Mouse (Mus musculus): ENCODE data around the gene Cd6. TPM values are rescaled to one million over a fixed set of nuclear protein-coding genes. Genes with fewer than 3 reads are reported as not detected.

Gene Cd6
- total RNA-seq, 2 experiments from 2014 or later, result 1.9 to 2.4 TPM

- DNase-seq (ENCODE audit: low spot score in 2 of 2), result no peak
Measured at GRCm38 (mm10) chr19:10839010-10839892, 9.4 kb upstream of the Cd6 start, which contains the start of gene Slc15a3. Gene Slc15a3, plus strand, starts transcription at chr19:10839727.

GRCm38 (mm10) chr19:10835671-10836070 is 5.8 kb upstream of the Cd6 start:
- no peak for DNase-seq (ENCODE audit: low spot score in 2 of 2)

GRCm38 (mm10) chr19:10833611-10834010 is 3.8 kb upstream of the Cd6 start:
- no peak for DNase-seq (ENCODE audit: low spot score in 2 of 2)

GRCm38 (mm10) chr19:10832030-10832429 is 2.2 kb upstream of the Cd6 start:
- DNase-seq (ENCODE audit: low spot score in 2 of 2), result no peak

- peak in 1 of 2 experiments; percentile 54 for DNase-seq (ENCODE audit: low spot score in 2 of 2)
Measured at GRCm38 (mm10) chr19:10831424-10831823, 1.6 kb upstream of the Cd6 start.

GRCm38 (mm10) chr19:10828321-10828720 is 1.5 kb downstream of the Cd6 start:
- DNase-seq (ENCODE audit: low spot score in 2 of 2), result no peak

GRCm38 (mm10) chr19:10824061-10824460 is 5.8 kb downstream of the Cd6 start:
- no peak for DNase-seq (ENCODE audit: low spot score in 2 of 2)

- no peak for DNase-seq (ENCODE audit: low spot score in 2 of 2)
Measured at GRCm38 (mm10) chr19:10822534-10822933, 7.3 kb downstream of the Cd6 start.

- DNase-seq (ENCODE audit: low spot score in 2 of 2), result no peak
Measured at GRCm38 (mm10) chr19:10821319-10821718, 8.5 kb downstream of the Cd6 start.

- DNase-seq (ENCODE audit: low spot score in 2 of 2), result no peak
Measured at GRCm38 (mm10) chr19:10818217-10818946, 11.5 kb downstream of the Cd6 start.

- DNase-seq (ENCODE audit: low spot score in 2 of 2), result no peak
Measured at GRCm38 (mm10) chr19:10816462-10816861, 13.4 kb downstream of the Cd6 start.

- DNase-seq (ENCODE audit: low spot score in 2 of 2), result no peak
Measured at GRCm38 (mm10) chr19:10815871-10816270, 14.0 kb downstream of the Cd6 start.

- no peak for DNase-seq (ENCODE audit: low spot score in 2 of 2)
Measured at GRCm38 (mm10) chr19:10813905-10814304, 16.0 kb downstream of the Cd6 start.

GRCm38 (mm10) chr19:10813039-10813438 is 16.8 kb downstream of the Cd6 start:
- no peak for DNase-seq (ENCODE audit: low spot score in 2 of 2)

- DNase-seq (ENCODE audit: low spot score in 2 of 2), result no peak
Measured at GRCm38 (mm10) chr19:10811471-10811870, 18.4 kb downstream of the Cd6 start.

GRCm38 (mm10) chr19:10810176-10810492 is 19.7 kb downstream of the Cd6 start:
- DNase-seq (ENCODE audit: low spot score in 2 of 2), result no peak

GRCm38 (mm10) chr19:10809428-10810175 is 20.3 kb downstream of the Cd6 start:
- peak; percentile 61 to 70 for DNase-seq (ENCODE audit: low spot score in 2 of 2)

GRCm38 (mm10) chr19:10808524-10809233 is 21.2 kb downstream of the Cd6 start:
- DNase-seq (ENCODE audit: low spot score in 2 of 2), result no peak

GRCm38 (mm10) chr19:10805661-10806285 is 24.1 kb downstream of the Cd6 start:
- DNase-seq (ENCODE audit: low spot score in 2 of 2), result no peak

- DNase-seq (ENCODE audit: low spot score in 2 of 2), result no peak
Measured at GRCm38 (mm10) chr19:10804850-10805660, 24.8 kb downstream of the Cd6 start.

Data from left cerebral cortex, adult 18-20 months (tissue).